ENCODE assay signal across 8 mouse cellular contexts in the genomic region with DNA sequence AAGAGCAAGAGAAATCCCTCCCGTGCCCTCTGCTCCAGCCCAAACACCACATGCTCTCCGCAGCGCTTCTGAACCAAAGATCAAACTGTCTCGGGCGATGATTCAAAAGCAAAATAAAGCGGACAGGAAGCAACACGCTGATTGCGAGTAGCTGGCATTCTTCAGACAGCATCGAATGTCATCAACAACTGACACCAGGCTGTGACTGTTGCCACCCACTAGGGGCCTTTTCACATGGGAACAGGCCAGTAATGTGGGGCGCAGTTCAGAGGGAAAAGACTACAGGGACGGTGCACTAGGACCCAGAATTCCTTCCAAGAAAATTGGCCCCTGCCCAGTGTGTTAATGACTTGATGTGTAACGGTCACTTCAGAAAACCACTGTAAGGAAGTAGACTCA. TPM values are rescaled to one million over a fixed set of nuclear protein-coding genes. Genes with fewer than 3 reads are reported as not detected.
DNase-seq lines count a peak whose midpoint lies in the region; ATAC-seq and TF ChIP-seq lines count a peak whose summit lies in the region.

No protein-coding gene starts in this region.

- H3K36me3 ChIP-seq in testis, adult 2 months (ENCODE audit: control insufficient read depth, insufficient read depth, low read length), result no peaks in the 10 kb centered on the region
- no peaks in the 10 kb centered on the region for H3K36me3 ChIP-seq in intestine, postnatal 0 days (ENCODE audit: control insufficient read depth, insufficient read depth)
- no peaks in the 10 kb centered on the region for H3K36me3 ChIP-seq in limb, embryonic 11.5 days (ENCODE audit: control insufficient read depth, insufficient read depth, low read length)
- H3K36me3 ChIP-seq in midbrain, embryonic 11.5 days (ENCODE audit: control insufficient read depth, insufficient read depth, low read length), result no peaks in the 10 kb centered on the region
- no peaks in the 10 kb centered on the region for H3K36me3 ChIP-seq in small intestine, adult 2 months (ENCODE audit: control insufficient read depth, insufficient read depth, low read length)

- H3K4me3 ChIP-seq in testis, adult 2 months (ENCODE audit: control insufficient read depth, low read depth, low read length), result peak overlapping the region; percentile 94
- H3K4me3 ChIP-seq in intestine, postnatal 0 days (ENCODE audit: low read depth, low read length), result peak overlapping the region; percentile 75
- peak overlapping the region; percentile 70 for H3K4me3 ChIP-seq in limb, embryonic 11.5 days (ENCODE audit: low read depth, low read length)
- peak overlapping the region; percentile 72 for H3K4me3 ChIP-seq in midbrain, embryonic 11.5 days (ENCODE audit: low read depth, low read length)
- H3K4me3 ChIP-seq in small intestine, adult 2 months (ENCODE audit: low read depth, low read length), result peak overlapping the region; percentile 90

- peak overlapping the region; percentile 97 for H3K4me2 ChIP-seq in intestine, postnatal 0 days (replicated peaks; ENCODE audit: low read depth)
- peak overlapping the region; percentile 85 for H3K4me2 ChIP-seq in limb, embryonic 11.5 days (ENCODE audit: low read depth, severe bottlenecking)
- peak overlapping the region; percentile 92 for H3K4me2 ChIP-seq in midbrain, embryonic 11.5 days

- 2% methylated on average over 12 of the region's 12 CpGs for WGBS in intestine, postnatal 0 days
- 2% methylated on average over 12 of the region's 12 CpGs for WGBS in limb, embryonic 11.5 days
- WGBS in midbrain, embryonic 11.5 days, result under 1% methylated on average over 12 of the region's 12 CpGs
- WGBS in small intestine, adult 2 months, result under 1% methylated on average over 12 of the region's 12 CpGs

- DNase-seq in testis, postnatal 14 days (ENCODE audit: low spot score), result no peak
- DNase-seq in embryo, embryonic 9.5 days (ENCODE audit: extremely low spot score), result peak; percentile 58
- DNase-seq in heart, adult 11 months, result peak; percentile 98
- peak; percentile 46 for DNase-seq in limb, embryonic 11.5 days (ENCODE audit: low spot score)
- peak; percentile 95 for DNase-seq in midbrain, embryonic 11.5 days (ENCODE audit: low spot score, missing footprints)

- no peak for TF ChIP-seq CTCF in testis, adult 2 months (IDR thresholded peaks at IDR 0.05; ENCODE audit: control insufficient read depth, insufficient read depth, insufficient replicate concordance, low read depth, low read length)
- peak; percentile 52 for TF ChIP-seq CTCF in intestine, postnatal 0 days (IDR thresholded peaks at IDR 0.05; ENCODE audit: low read depth)
- no peak for TF ChIP-seq CTCF in small intestine, adult 2 months (IDR thresholded peaks at IDR 0.05; ENCODE audit: extremely low read depth, insufficient read length, insufficient replicate concordance, low read depth, low read length)

- no peaks in the 10 kb centered on the region for H3K9me3 ChIP-seq in intestine, postnatal 0 days (ENCODE audit: control insufficient read depth)
- no peaks in the 10 kb centered on the region for H3K9me3 ChIP-seq in limb, embryonic 11.5 days (ENCODE audit: control insufficient read depth, low read length)
- H3K9me3 ChIP-seq in midbrain, embryonic 11.5 days (ENCODE audit: control insufficient read depth, low read length), result no peaks in the 10 kb centered on the region

- peak overlapping the region; percentile 75 for H3K27ac ChIP-seq in testis, adult 2 months (ENCODE audit: control insufficient read depth, insufficient read depth, low read depth, low read length)
- H3K27ac ChIP-seq in intestine, postnatal 0 days (ENCODE audit: low read depth, low read length), result peak overlapping the region; percentile 67
- no peak overlapping the region for H3K27ac ChIP-seq in limb, embryonic 11.5 days (replicated peaks; ENCODE audit: low read depth, low read length)
- H3K27ac ChIP-seq in midbrain, embryonic 11.5 days (ENCODE audit: low read depth, low read length), result no peak overlapping the region
- H3K27ac ChIP-seq in small intestine, adult 2 months (ENCODE audit: insufficient read depth, low read depth, low read length), result peak overlapping the region; percentile 60

- ATAC-seq in intestine, postnatal 0 days, result peak; percentile 23
- ATAC-seq in limb, embryonic 11.5 days (ENCODE audit: insufficient number of reproducible peaks, low FRiP score, low TSS enrichment, low read depth), result no peak
- ATAC-seq in midbrain, embryonic 11.5 days (ENCODE audit: low FRiP score), result no peak

- peak overlapping the region; percentile 70; the same call in 1 of the 2 replicates for H3K9ac ChIP-seq in intestine, postnatal 0 days (ENCODE audit: low read depth, low read length)
- H3K9ac ChIP-seq in limb, embryonic 11.5 days (ENCODE audit: low read length), result peak overlapping the region; percentile 61
- peak overlapping the region; percentile 73 for H3K9ac ChIP-seq in midbrain, embryonic 11.5 days (ENCODE audit: low read length)

- TF ChIP-seq POLR2A in testis, adult 2 months (IDR thresholded peaks at IDR 0.05; ENCODE audit: control insufficient read depth, low read depth, low read length), result no peak
- TF ChIP-seq POLR2A in small intestine, adult 2 months (IDR thresholded peaks at IDR 0.05; ENCODE audit: low read depth, low read length), result 0 out of 2 replicates have a peak, but pooled peaks have one; percentile 8

- H3K27me3 ChIP-seq in testis, adult 2 months (ENCODE audit: control insufficient read depth, insufficient read depth, low read length), result no peaks in the 10 kb centered on the region
- H3K27me3 ChIP-seq in intestine, postnatal 0 days (replicated peaks; ENCODE audit: control insufficient read depth, insufficient read depth, low read length), result 0 out of 2 replicates have a peak, but pooled peaks cover 6% of the 10 kb centered on the region
- no peaks in the 10 kb centered on the region for H3K27me3 ChIP-seq in limb, embryonic 11.5 days (ENCODE audit: control insufficient read depth, insufficient read depth, low read length)
- H3K27me3 ChIP-seq in midbrain, embryonic 11.5 days (ENCODE audit: control insufficient read depth, insufficient read depth, low read length), result 0 out of 2 replicates have a peak, but pooled peaks cover 2% of the 10 kb centered on the region
- H3K27me3 ChIP-seq in small intestine, adult 2 months (ENCODE audit: control insufficient read depth, insufficient read depth, low read length), result no peaks in the 10 kb centered on the region

- peaks cover 22% of the 10 kb centered on the region for H3K4me1 ChIP-seq in testis, adult 2 months (ENCODE audit: control insufficient read depth, insufficient read depth, low read length)
- no peaks in the 10 kb centered on the region for H3K4me1 ChIP-seq in intestine, postnatal 0 days (replicated peaks; ENCODE audit: control insufficient read depth, insufficient read depth, low read length)
- H3K4me1 ChIP-seq in limb, embryonic 11.5 days (ENCODE audit: control insufficient read depth, insufficient read depth, low read length), result 0 out of 2 replicates have a peak, but pooled peaks cover 4% of the 10 kb centered on the region
- H3K4me1 ChIP-seq in midbrain, embryonic 11.5 days (ENCODE audit: control insufficient read depth, insufficient read depth, low read length), result peaks cover 11% of the 10 kb centered on the region
- peaks cover 16% of the 10 kb centered on the region for H3K4me1 ChIP-seq in small intestine, adult 2 months (ENCODE audit: control insufficient read depth, insufficient read depth, insufficient read length, low read length)

RNA-seq across cellular contexts. Expression of a gene that starts 1.1 kb away (rescaled TPM):
- 41.0 and 47.5 TPM in 2 replicates for polyA plus RNA-seq in testis, adult 2 months (2012; rRNA removed)
- 9.8 and 9.9 TPM in 2 replicates for polyA plus RNA-seq in intestine, postnatal 0 days (2015; fragmentation: Nextera tagmentation; extraction: Ambion mirVana)
- 16.6 and 19.8 TPM in 2 replicates for polyA plus RNA-seq in limb, embryonic 11.5 days (2014; fragmentation: Nextera tagmentation; extraction: Ambion mirVana)
- 19.8 and 20.7 TPM in 2 replicates for polyA plus RNA-seq in midbrain, embryonic 11.5 days (2014; fragmentation: Nextera tagmentation; extraction: Ambion mirVana)
- 8.5 and 13.1 TPM in 2 replicates for polyA plus RNA-seq in small intestine, adult 2 months (2012; rRNA removed)

RNA-seq across cellular contexts. Expression of a gene that starts 29.4 kb away (rescaled TPM):
- 1.8 and 2.2 TPM in 2 replicates for polyA plus RNA-seq in testis, adult 2 months (2012; rRNA removed)
- not detected in 2 replicates for polyA plus RNA-seq in intestine, postnatal 0 days (2015; fragmentation: Nextera tagmentation; extraction: Ambion mirVana)
- 0.14 TPM in 1 of 2 replicates, not detected in the other for polyA plus RNA-seq in limb, embryonic 11.5 days (2014; fragmentation: Nextera tagmentation; extraction: Ambion mirVana)
- polyA plus RNA-seq in midbrain, embryonic 11.5 days (2014; fragmentation: Nextera tagmentation; extraction: Ambion mirVana), result 0.90 and 1.5 TPM in 2 replicates
- polyA plus RNA-seq in small intestine, adult 2 months (2012; rRNA removed), result not detected in 2 replicates

Comparison
In these comparisons a context has a peak if more than half of its experiments do, and no peak if none do; other contexts are left out.
1. H3K27ac ChIP-seq: peak in testis, adult 2 months (single experiment), intestine, postnatal 0 days (single experiment) and small intestine, adult 2 months (single experiment); none in limb, embryonic 11.5 days (single experiment) and midbrain, embryonic 11.5 days (single experiment).
2. Peak in every context shown above with its lines, with median percentiles within 50 percentile points of each other: H3K4me3 ChIP-seq, H3K4me2 ChIP-seq and H3K9ac ChIP-seq.